Mouse (Mus musculus): ENCODE data around the gene Stxbp6. TPM values are rescaled to one million over a fixed set of nuclear protein-coding genes. Genes with fewer than 3 reads are reported as not detected.

Gene Stxbp6
- polyA plus RNA-seq, 1 experiment, result 3.7 TPM

- Histone ChIP-seq H3K27ac (ENCODE audit: control insufficient read depth, insufficient read depth, low read length) (no peak overlapping the region), H3K27me3 (ENCODE audit: control insufficient read depth, insufficient read depth, low read length) (no peaks in the 10 kb centered on the region), H3K4me1 (replicated peaks; ENCODE audit: control insufficient read depth, insufficient read depth, low read length) (no peaks in the 10 kb centered on the region), H3K4me3 (ENCODE audit: control insufficient read depth, insufficient read depth, low read length) (no peak overlapping the region), H3K36me3 (ENCODE audit: control insufficient read depth, insufficient read depth, low read length) (no peaks in the 10 kb centered on the region)
- 100% methylated on average over 2 of the region's 2 CpGs for whole genome bisulfite sequencing
- no peak for DNase-seq
- TF ChIP-seq POLR2A (IDR thresholded peaks at IDR 0.05; ENCODE audit: control insufficient read depth, extremely low read depth, insufficient read depth, low read length, poor library complexity) (no peak), CTCF (IDR thresholded peaks at IDR 0.05; ENCODE audit: borderline replicate concordance, control insufficient read depth, extremely low read depth, insufficient read depth, low read length, poor library complexity) (no peak)
These were observed 67.9 kb downstream of the Stxbp6 start for GRCm38 (mm10) chr12:45006569-45006968.

- 30% methylated on average over 4 of the region's 4 CpGs for WGBS
- no peak overlapping the region for H3K4me3 ChIP-seq (ENCODE audit: control insufficient read depth, insufficient read depth, low read length)
- no peak overlapping the region for H3K27ac ChIP-seq (ENCODE audit: control insufficient read depth, insufficient read depth, low read length)
- TF ChIP-seq CTCF (IDR thresholded peaks at IDR 0.05; ENCODE audit: borderline replicate concordance, control insufficient read depth, extremely low read depth, insufficient read depth, low read length, poor library complexity), result no peak
- TF ChIP-seq POLR2A (IDR thresholded peaks at IDR 0.05; ENCODE audit: control insufficient read depth, extremely low read depth, insufficient read depth, low read length, poor library complexity), result no peak
- no peaks in the 10 kb centered on the region for H3K27me3 ChIP-seq (ENCODE audit: control insufficient read depth, insufficient read depth, low read length)
- DNase-seq, result no peak
- H3K4me1 ChIP-seq (replicated peaks; ENCODE audit: control insufficient read depth, insufficient read depth, low read length), result no peaks in the 10 kb centered on the region
- no peaks in the 10 kb centered on the region for H3K36me3 ChIP-seq (ENCODE audit: control insufficient read depth, insufficient read depth, low read length)
These were observed 68.5 kb downstream of the Stxbp6 start for GRCm38 (mm10) chr12:45006049-45006448.

DNA sequence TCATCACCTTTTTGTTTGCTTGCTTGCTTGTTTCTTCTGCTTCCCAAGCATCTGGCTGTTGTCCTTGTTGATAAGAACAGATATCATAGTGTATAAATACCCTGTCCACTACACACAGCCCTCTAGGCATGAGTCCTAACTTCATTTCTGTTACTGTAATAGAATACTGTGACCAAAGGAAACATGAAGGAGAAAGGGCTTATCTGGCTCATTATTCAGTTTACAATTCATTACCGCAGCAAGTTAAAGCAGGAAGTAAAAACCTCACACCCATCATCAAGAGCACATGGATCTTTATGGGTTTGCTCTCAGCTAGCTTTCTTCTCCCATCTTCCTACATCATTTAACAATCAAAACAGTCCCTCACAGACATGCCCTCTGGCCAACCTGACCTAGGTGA, 72.5 kb downstream of the Stxbp6 start:
- Histone ChIP-seq H3K36me3 (ENCODE audit: control insufficient read depth, insufficient read depth, low read length) (no peaks in the 10 kb centered on the region), H3K4me3 (ENCODE audit: control insufficient read depth, insufficient read depth, low read length) (no peak overlapping the region), H3K27me3 (ENCODE audit: control insufficient read depth, insufficient read depth, low read length) (no peaks in the 10 kb centered on the region), H3K4me1 (replicated peaks; ENCODE audit: control insufficient read depth, insufficient read depth, low read length) (no peaks in the 10 kb centered on the region), H3K27ac (ENCODE audit: control insufficient read depth, insufficient read depth, low read length) (no peak overlapping the region)
- TF ChIP-seq CTCF (IDR thresholded peaks at IDR 0.05; ENCODE audit: borderline replicate concordance, control insufficient read depth, extremely low read depth, insufficient read depth, low read length, poor library complexity) (no peak), POLR2A (IDR thresholded peaks at IDR 0.05; ENCODE audit: control insufficient read depth, extremely low read depth, insufficient read depth, low read length, poor library complexity) (no peak)
- no peak for DNase-seq
- WGBS, result 41% methylated on average over 1 of the region's 1 CpGs

DNA sequence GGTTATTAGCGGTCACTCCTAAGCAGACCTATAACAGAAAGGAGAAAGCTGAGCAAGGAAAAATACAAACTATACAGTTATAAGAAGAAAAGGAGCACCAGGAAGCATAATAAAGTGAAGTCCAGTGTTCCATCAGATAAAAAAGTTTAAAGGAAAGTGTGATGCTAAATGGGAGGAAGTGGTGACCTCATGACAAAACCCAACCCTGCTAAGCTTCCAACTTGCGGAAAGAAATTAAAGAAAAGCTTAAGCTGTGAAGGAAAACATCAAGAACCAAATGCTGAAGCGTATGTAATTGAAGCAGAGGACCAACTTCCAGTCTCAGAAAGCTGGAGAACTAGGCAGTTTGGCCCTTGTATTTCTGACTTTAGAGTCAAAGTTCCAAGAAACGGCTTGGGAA, 77.1 kb downstream of the Stxbp6 start:
- H3K4me3 ChIP-seq (ENCODE audit: control insufficient read depth, insufficient read depth, low read length), result no peak overlapping the region
- no peaks in the 10 kb centered on the region for H3K27me3 ChIP-seq (ENCODE audit: control insufficient read depth, insufficient read depth, low read length)
- no peaks in the 10 kb centered on the region for H3K4me1 ChIP-seq (replicated peaks; ENCODE audit: control insufficient read depth, insufficient read depth, low read length)
- TF ChIP-seq POLR2A (IDR thresholded peaks at IDR 0.05; ENCODE audit: control insufficient read depth, extremely low read depth, insufficient read depth, low read length, poor library complexity), result no peak
- no peak for TF ChIP-seq CTCF (IDR thresholded peaks at IDR 0.05; ENCODE audit: borderline replicate concordance, control insufficient read depth, extremely low read depth, insufficient read depth, low read length, poor library complexity)
- DNase-seq, result no peak
- no peaks in the 10 kb centered on the region for H3K36me3 ChIP-seq (ENCODE audit: control insufficient read depth, insufficient read depth, low read length)
- 77% methylated on average over 4 of the region's 4 CpGs for WGBS
- H3K27ac ChIP-seq (ENCODE audit: control insufficient read depth, insufficient read depth, low read length), result no peak overlapping the region

DNA sequence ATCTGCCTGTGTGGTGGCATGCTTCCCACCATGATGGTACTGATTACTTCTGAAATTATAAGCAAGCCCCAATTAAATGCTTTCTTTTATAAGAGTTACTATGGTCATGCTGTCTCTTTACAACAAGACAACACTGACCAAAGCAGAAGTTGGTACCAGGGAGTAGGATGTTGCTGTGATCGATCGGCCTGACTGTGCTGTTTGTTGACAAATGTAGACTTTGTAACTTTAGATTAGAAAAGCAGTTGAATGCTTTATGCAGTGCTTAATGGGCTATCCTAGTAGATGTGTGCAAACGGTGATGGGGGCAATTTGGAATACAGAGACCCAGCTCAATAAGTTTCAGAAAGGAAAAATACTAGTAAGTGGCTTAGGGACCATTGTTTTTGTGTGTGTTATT, 77.6 kb downstream of the Stxbp6 start:
- Histone ChIP-seq H3K4me3 (ENCODE audit: control insufficient read depth, insufficient read depth, low read length) (no peak overlapping the region), H3K27me3 (ENCODE audit: control insufficient read depth, insufficient read depth, low read length) (no peaks in the 10 kb centered on the region), H3K4me1 (replicated peaks; ENCODE audit: control insufficient read depth, insufficient read depth, low read length) (no peaks in the 10 kb centered on the region), H3K27ac (ENCODE audit: control insufficient read depth, insufficient read depth, low read length) (no peak overlapping the region), H3K36me3 (ENCODE audit: control insufficient read depth, insufficient read depth, low read length) (no peaks in the 10 kb centered on the region)
- DNase-seq, result no peak
- 95% methylated on average over 3 of the region's 3 CpGs for WGBS
- TF ChIP-seq CTCF (IDR thresholded peaks at IDR 0.05; ENCODE audit: borderline replicate concordance, control insufficient read depth, extremely low read depth, insufficient read depth, low read length, poor library complexity) (no peak), POLR2A (IDR thresholded peaks at IDR 0.05; ENCODE audit: control insufficient read depth, extremely low read depth, insufficient read depth, low read length, poor library complexity) (no peak)

DNA sequence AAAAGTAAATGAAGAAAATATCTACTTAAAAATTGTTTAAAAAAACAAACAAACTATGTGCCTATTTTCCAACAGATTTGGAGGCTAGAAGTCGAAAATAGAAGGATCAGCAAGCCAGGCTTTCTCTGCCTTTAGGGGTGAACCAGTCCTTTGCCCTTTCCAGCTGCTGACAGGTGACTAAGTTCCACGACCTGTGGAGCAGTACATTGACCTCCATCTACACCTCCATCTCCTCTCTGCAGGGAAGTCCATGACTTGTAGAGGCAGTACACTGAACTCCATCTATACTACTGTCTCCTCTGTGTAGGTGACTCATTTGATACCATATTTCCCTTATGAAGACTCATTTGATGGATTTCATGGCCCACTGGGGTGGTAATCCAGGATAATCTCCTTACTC, 78.2 kb downstream of the Stxbp6 start:
- no peak for TF ChIP-seq CTCF (IDR thresholded peaks at IDR 0.05; ENCODE audit: borderline replicate concordance, control insufficient read depth, extremely low read depth, insufficient read depth, low read length, poor library complexity)
- no peak for TF ChIP-seq POLR2A (IDR thresholded peaks at IDR 0.05; ENCODE audit: control insufficient read depth, extremely low read depth, insufficient read depth, low read length, poor library complexity)
- no peak overlapping the region for H3K4me3 ChIP-seq (ENCODE audit: control insufficient read depth, insufficient read depth, low read length)
- no peaks in the 10 kb centered on the region for H3K4me1 ChIP-seq (replicated peaks; ENCODE audit: control insufficient read depth, insufficient read depth, low read length)
- H3K27ac ChIP-seq (ENCODE audit: control insufficient read depth, insufficient read depth, low read length), result no peak overlapping the region
- 82% methylated on average over 2 of the region's 2 CpGs for whole genome bisulfite sequencing
- H3K27me3 ChIP-seq (ENCODE audit: control insufficient read depth, insufficient read depth, low read length), result no peaks in the 10 kb centered on the region
- no peaks in the 10 kb centered on the region for H3K36me3 ChIP-seq (ENCODE audit: control insufficient read depth, insufficient read depth, low read length)
- no peak for DNase-seq

DNA sequence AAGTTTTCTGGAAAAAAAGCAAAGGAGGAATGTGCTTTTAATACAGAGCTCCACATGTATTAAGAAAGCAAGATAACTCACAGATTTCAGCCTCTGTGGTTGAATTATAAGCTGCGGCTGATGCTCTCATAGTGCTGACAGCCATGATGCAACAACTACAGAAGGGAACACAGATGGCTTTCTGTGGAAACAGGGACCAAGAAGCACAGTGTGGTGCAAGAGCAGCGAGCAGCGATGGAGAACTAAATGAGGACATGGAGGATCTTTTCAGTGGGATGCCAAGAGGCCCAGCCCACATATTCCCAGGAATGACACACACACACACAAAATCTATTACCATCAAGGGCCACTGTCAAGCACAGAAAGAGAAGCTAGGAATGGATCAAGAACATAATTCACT, 81.1 kb downstream of the Stxbp6 start:
- H3K4me1 ChIP-seq (replicated peaks; ENCODE audit: control insufficient read depth, insufficient read depth, low read length), result no peaks in the 10 kb centered on the region
- no peak for TF ChIP-seq CTCF (IDR thresholded peaks at IDR 0.05; ENCODE audit: borderline replicate concordance, control insufficient read depth, extremely low read depth, insufficient read depth, low read length, poor library complexity)
- TF ChIP-seq POLR2A (IDR thresholded peaks at IDR 0.05; ENCODE audit: control insufficient read depth, extremely low read depth, insufficient read depth, low read length, poor library complexity), result no peak
- WGBS, result 94% methylated on average over 3 of the region's 3 CpGs
- no peak overlapping the region for H3K27ac ChIP-seq (ENCODE audit: control insufficient read depth, insufficient read depth, low read length)
- H3K27me3 ChIP-seq (ENCODE audit: control insufficient read depth, insufficient read depth, low read length), result no peaks in the 10 kb centered on the region
- H3K36me3 ChIP-seq (ENCODE audit: control insufficient read depth, insufficient read depth, low read length), result no peaks in the 10 kb centered on the region
- H3K4me3 ChIP-seq (ENCODE audit: control insufficient read depth, insufficient read depth, low read length), result no peak overlapping the region
- no peak for DNase-seq

Measured in thymus, adult 2 months (tissue).